Mouse (Mus musculus): ENCODE data around the gene Zfp330.

Gene Zfp330

DNA sequence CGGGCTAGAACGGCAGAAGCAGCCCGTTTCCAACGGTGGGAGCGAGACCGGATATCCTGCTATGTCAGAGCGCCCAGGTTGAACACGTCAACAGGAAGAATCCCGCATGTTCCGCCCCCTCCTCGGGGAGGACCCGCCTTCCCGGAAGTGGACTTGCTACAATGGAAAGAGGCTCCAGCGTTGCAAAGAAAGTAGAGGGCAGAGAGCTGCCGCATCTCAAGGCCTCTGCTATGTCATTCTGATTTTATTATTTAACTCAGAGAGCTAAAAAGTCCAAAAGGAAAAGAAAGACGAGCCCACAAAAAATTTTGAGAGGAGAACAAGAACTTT, at the start of gene Zfp330:
Gene Zfp330 (minus strand): TSS at position 68 of the 330 bp plus-strand sequence.
- peak; percentile 85 to 89 for DNase-seq

DNA sequence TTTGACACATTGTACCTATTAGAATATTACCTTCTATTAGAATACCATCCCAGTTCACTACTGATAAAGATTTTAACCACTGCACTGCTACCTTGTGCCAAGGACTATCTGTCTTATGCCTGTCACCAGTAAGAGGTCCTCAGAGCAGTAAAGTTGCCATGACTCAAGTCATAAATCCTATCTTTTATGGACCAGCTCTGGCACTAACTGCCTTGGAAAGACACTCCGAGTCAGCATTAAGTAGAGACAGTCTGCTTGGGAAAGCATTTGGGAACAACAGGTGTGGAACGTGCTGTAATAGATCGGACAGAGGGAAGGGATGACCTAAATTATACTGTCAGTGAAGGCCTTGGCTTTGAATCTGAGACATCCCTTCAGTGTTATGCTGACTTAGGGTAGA, 4.0 kb upstream of the Zfp330 start:
- no peak for DNase-seq

DNA sequence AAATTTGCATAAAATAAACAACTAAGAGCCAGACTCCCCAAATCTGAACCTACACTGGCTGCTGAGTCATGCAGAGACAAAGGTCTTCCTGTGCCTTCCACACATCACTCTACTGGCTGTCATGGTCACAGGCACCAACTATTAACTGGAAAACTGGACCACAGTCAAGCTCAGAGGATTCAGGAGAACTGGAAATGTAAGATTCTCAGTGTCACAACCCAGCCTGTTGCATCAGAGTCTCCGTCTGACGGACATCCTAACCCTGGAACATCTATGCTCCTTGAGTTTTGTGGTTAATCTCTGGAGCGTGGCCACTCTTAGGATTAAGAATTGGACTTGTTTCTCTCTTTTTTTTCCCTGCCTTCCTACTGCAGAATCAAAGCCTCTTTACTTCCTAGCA, 3.4 kb upstream of the Zfp330 start:
- no peak for DNase-seq

DNA sequence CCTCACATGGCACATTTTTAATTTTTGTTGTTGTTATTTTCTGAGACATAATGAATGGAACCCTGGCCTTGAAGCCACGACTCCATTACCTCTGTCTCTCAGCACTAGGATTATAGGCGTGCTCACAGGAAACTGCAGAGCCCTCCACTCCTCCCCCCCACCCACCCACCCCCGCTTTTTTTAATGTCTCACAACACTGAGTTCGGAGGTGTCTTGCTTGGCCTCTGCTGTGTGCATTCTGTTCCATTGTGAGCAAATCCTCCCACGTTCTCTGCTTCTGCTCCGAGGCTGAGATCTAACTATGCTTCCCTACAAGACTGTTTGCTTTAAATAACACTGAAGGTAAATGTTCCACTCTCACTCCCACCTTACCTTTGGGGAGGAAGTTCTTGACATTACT, 522 bp upstream of the Zfp330 start:
- DNase-seq = peak in 1 of 2 experiments; percentile 11

DNA sequence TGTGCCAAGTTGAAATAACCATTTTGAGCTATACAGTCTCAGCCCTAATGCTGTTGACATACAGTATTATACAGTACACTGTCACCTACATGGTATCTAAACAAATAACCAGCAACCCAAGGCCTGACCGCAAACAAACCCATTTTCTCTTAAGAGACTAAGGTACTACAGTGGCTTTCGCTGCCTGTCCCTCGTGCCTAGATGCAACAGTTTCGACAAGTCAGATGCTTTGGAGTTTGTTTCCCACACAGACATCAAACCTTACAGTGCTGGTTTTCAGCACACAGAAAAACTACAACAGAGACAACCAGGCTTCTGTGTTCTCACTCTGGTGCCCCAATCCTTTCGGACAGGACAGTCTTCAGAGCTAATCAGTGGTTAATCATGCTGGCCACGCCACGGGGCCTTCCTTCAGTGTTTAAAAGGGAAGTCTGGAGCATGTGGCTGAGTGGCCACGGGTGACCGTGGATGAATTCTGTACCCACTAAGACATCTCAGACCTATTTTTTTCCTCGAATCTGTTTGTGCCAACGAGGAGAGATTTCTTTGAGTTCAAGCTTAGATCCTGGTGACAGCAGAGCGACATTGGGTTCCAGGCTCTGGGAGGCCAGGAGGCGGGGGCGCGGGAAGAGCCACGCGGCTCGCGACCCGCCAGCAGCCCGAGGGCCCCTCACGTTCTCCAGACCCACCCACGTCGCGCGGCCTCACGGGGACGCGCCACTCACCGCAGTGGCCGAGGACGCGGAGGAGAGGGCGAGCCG, 448 bp downstream of the Zfp330 start:
- DNase-seq = no peak

DNA sequence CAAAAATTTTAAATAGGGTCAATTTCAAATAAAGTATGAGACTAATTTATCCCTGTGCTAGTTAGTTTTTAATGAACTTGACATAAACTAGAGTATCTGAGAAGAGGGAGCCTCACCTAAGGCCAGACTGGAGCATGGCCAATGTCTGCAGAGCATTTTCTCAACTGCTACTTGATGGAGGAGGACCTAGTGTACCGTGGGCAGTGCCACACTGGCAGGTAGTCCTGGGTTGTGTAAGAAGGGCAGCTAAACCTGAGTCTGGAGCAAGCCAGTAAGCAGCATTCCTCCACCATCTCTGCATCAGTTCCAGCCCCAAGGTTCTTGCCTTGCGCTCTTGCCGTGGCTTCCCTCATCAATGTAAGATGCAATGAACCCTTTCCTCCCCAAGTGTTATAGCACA, 3.1 kb downstream of the Zfp330 start:
- DNase-seq = no peak

DNA sequence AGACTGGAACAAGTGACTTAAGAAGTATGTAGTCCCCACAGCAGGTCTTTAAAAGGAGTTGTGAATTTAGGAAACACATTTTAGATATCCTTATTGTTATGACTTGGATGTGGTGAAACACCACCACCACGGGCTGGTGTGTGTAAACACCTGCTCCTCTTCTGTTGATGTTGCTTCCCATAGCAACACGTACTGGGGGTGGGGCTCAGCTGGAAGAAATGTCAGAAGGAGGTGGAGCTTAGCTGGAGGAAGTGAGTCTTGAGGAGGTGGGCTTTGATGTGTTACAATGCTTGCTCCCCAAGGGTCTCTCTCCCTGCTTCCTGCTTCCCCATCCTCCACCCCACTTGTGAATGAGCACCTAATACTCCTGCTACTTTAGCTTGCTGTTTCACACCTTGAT, 14.9 kb downstream of the Zfp330 start:
- DNase-seq = no peak

DNA sequence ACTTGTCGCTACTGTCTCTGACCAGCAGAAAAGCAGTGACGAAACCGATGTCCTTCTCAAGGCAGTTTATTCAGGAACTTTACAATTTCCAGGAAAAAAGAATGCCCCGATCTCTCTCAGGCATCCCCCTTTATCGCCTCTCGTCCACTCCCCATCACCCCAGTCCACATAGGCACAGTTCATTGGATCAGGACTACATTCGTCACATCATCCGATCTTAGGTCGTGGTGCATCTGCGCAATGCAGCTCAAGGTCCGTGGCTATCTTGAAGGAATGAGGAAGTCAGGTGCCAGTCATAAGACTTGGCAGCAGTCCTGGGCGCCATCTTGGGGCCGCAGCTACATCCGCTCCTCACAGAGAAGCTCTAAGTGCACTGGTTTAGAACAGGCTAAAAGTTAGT, 19.0 kb downstream of the Zfp330 start:
- DNase-seq = no peak

DNA sequence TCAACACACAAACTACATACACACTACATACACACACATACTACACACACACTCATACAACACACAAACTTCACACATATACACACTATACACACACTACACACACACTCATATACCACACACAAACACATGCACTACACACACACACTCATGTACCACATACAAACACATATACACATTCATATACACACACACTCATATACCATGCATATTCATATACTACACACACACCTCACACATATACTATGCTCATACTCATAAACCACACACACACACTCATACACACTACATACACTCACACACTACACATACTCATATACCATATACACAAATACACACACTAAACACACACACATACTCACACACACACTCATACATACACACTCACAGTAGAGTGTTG, 27.3 kb downstream of the Zfp330 start:
- no peak for DNase-seq

DNA sequence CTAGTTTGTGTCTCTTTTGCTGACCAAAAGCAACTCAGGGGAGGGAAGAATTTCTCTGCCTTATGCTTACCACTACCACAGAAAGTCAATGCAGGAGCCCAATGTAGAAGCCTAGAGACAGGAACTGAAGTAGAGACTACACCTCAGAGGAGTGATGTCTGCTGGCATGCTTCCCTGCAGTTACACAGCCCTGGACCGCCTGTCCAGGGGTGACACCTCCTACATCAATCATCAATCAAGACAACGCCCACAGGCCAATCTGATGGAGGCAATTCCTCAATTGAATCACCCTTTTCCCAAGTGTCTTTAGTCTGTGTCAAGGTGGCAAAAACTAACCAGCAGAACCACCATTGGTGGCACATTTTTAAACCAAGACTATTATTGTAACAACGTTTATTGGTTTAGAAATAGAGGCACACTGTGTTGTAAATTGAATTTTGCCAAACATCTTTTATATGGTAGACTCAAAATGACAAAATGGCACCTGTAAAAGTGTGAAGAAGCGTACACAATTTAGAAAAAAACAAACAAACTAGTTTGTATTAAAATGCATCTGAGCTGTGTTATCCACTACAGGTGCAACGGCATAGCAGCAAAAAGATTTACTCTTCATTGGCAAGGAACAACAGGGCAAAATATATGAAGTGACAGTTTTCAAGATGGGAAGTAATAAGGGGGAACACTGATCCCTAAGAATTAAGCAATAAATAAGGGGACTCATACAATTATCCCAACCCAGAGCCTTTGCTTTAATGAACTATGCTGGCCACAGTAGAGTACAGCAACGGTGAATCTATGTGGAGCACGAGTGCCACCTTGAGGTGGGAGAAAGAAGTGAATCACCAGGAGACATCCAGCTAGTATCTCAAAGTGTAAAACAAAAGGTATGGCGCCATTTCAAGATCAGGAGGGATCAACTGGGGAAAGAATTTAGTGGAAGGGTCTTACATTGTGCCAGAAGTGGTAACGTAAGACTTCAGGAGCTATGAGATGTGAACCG, 29.8 kb downstream of the Zfp330 start:
- peak; percentile 24 to 66 for DNase-seq
